Mouse (Mus musculus): Measurements from ENCODE around the gene Wdr91. TPM values are rescaled to one million over a fixed set of nuclear protein-coding genes. Genes with fewer than 3 reads are reported as not detected.

Wdr91 gene
- total RNA-seq, 1 experiment = 22.6 TPM

DNA sequence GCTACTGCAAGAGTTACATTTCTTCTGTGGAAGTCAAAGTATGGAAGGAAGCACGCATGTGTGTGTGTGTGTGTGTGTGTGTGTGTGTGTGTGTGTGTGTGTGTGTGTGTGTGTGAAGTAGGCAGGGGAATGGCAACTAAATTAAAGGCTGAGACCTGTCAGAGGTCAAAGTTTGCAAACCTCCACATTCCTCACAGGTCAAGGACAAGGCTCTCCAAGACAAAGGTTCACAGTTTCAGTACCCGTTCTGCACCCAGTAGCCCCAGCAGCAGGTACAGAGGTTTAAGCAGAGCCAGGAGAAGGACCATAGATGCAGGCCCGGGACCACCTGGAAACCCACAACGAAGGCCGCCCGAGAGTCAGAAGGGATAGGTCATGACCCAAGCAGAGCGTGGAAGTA lies 8.5 kb upstream of the Wdr91 start:
- H3K9me3 ChIP-seq (ENCODE audit: control insufficient read depth, insufficient read depth, low read depth, low read length) = no peaks in the 10 kb centered on the region
- H3K4me3 ChIP-seq (ENCODE audit: insufficient read depth in 1 of 2, low read depth in 1 of 2, low read length in 2 of 2, poor library complexity in 1 of 2, severe bottlenecking in 1 of 2) = no peak overlapping the region
- no peak overlapping the region for H3K27ac ChIP-seq (ENCODE audit: insufficient read depth, low read depth, low read length, poor library complexity, severe bottlenecking)
- DNase-seq (ENCODE audit: low read depth, low spot score) = no peak
- in situ Hi-C loops (cut with MboI; ENCODE audit: low sequenced_read_pairs in 2 of 2, unreplicated experiment in 2 of 2) = no loop called here
- peaks cover 6 to 10% of the 10 kb centered on the region in 2 experiments for H3K4me1 ChIP-seq (ENCODE audit: control insufficient read depth in 2 of 2, insufficient read depth in 2 of 2, low read length in 2 of 2, poor library complexity in 1 of 2)
- no peaks in the 10 kb centered on the region for H3K36me3 ChIP-seq (ENCODE audit: control insufficient read depth, insufficient read depth, low read length, poor library complexity, severe bottlenecking)
- no peak overlapping the region for H3K9ac ChIP-seq (ENCODE audit: insufficient read depth, low read depth, low read length, poor library complexity, severe bottlenecking)
- no peak for TF ChIP-seq ZNF384 (IDR thresholded peaks at IDR 0.05; ENCODE audit: low read depth, low read length)
- no peak for TF ChIP-seq HCFC1 (IDR thresholded peaks at IDR 0.05; ENCODE audit: borderline replicate concordance, insufficient read depth, low read length)
- TF ChIP-seq ZC3H11A (IDR thresholded peaks at IDR 0.05; ENCODE audit: borderline replicate concordance, low read depth, low read length) = no peak
- TF ChIP-seq MAFK (IDR thresholded peaks at IDR 0.05; ENCODE audit: insufficient read depth, low read depth, low read length) = no peak
- TF ChIP-seq CHD2 (IDR thresholded peaks at IDR 0.05; ENCODE audit: low read depth, low read length) = no peak

DNA sequence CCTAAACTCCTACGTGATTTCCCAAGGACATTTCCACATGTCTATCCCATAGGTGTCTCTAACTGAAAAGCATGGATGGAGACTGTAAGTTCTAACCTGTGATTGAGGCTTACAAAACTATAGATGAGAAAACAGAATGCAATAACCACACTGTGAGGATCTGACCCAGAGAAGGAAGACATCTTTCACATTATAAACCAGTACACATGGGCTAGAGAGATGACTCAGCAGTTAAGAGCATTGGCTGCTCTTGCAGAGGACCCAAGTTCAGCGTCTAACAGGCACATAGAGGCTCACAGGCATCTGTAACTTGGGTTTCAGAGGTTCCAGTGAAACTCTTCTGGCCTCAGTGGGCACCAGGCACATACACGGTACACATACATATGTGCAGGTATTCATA lies 3.8 kb upstream of the Wdr91 start:
- DNase-seq (ENCODE audit: low read depth, low spot score) = no peak
- no peak for TF ChIP-seq HCFC1 (IDR thresholded peaks at IDR 0.05; ENCODE audit: borderline replicate concordance, insufficient read depth, low read length)
- TF ChIP-seq MAFK (IDR thresholded peaks at IDR 0.05; ENCODE audit: insufficient read depth, low read depth, low read length) = peak; percentile 17; the same call in 1 of the 2 replicates
- TF ChIP-seq ZC3H11A (IDR thresholded peaks at IDR 0.05; ENCODE audit: borderline replicate concordance, low read depth, low read length) = no peak
- in situ Hi-C loops (cut with MboI; ENCODE audit: low sequenced_read_pairs in 2 of 2, unreplicated experiment in 2 of 2) = no loop called here
- H3K4me3 ChIP-seq (ENCODE audit: insufficient read depth in 1 of 2, low read depth in 1 of 2, low read length in 2 of 2, poor library complexity in 1 of 2, severe bottlenecking in 1 of 2) = no peak overlapping the region
- H3K36me3 ChIP-seq (ENCODE audit: control insufficient read depth, insufficient read depth, low read length, poor library complexity, severe bottlenecking) = no peaks in the 10 kb centered on the region
- H3K4me1 ChIP-seq (ENCODE audit: control insufficient read depth in 2 of 2, insufficient read depth in 2 of 2, low read length in 2 of 2, poor library complexity in 1 of 2) = peaks cover 1 to 3% of the 10 kb centered on the region in 2 experiments; a peak in 2 of 4 replicates
- no peaks in the 10 kb centered on the region for H3K9me3 ChIP-seq (ENCODE audit: control insufficient read depth, insufficient read depth, low read depth, low read length)
- no peak overlapping the region for H3K27ac ChIP-seq (ENCODE audit: insufficient read depth, low read depth, low read length, poor library complexity, severe bottlenecking)
- no peak overlapping the region for H3K9ac ChIP-seq (ENCODE audit: insufficient read depth, low read depth, low read length, poor library complexity, severe bottlenecking)

DNA sequence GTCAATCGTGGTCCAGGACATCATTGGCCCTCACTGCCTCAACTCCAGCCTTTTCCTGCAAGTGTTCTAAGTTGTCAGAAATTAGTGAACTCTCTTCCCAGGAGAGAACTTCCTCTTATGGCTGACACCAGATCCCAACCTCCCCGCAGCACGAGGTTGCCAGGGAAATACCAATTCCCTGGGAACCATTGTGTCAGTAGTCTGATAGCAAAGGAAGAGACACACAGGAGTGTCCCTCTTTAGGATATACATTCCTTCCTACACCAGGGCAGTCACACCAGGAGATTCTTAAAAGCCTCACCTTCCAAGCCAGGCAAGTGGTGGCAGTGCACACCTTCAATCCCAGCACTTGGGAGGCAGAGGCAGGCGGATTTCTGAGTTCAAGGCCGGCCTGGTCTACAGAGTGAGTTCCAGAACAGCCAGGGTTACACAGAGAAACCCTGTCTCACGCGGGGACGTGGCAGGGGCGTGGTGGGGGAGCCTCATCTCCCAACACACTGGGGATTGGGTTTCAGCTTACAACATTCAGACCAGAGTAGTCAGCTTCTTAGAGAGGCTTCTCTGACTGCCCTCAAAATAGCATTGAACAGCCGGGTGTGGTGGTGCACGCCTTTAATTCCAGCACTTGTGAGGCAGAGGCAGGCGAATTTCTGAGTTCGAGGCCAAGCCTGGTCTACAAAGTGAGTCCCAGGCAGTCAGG lies 2.8 kb upstream of the Wdr91 start:
- in situ Hi-C loops (cut with MboI; ENCODE audit: low sequenced_read_pairs in 2 of 2, unreplicated experiment in 2 of 2) = no loop called here
- TF ChIP-seq CHD2 (IDR thresholded peaks at IDR 0.05; ENCODE audit: low read depth, low read length) = no peak
- TF ChIP-seq MAFK (IDR thresholded peaks at IDR 0.05; ENCODE audit: insufficient read depth, low read depth, low read length) = no peak
- Histone ChIP-seq H3K4me1 (ENCODE audit: control insufficient read depth in 2 of 2, insufficient read depth in 2 of 2, low read length in 2 of 2, poor library complexity in 1 of 2) (peaks cover 1 to 3% of the 10 kb centered on the region in 2 experiments; a peak in 2 of 4 replicates), H3K27ac (ENCODE audit: insufficient read depth, low read depth, low read length, poor library complexity, severe bottlenecking) (no peak overlapping the region), H3K9me3 (ENCODE audit: control insufficient read depth, insufficient read depth, low read depth, low read length) (no peaks in the 10 kb centered on the region), H3K9ac (ENCODE audit: insufficient read depth, low read depth, low read length, poor library complexity, severe bottlenecking) (no peak overlapping the region), H3K36me3 (ENCODE audit: control insufficient read depth, insufficient read depth, low read length, poor library complexity, severe bottlenecking) (no peaks in the 10 kb centered on the region), H3K4me3 (ENCODE audit: insufficient read depth in 1 of 2, low read depth in 1 of 2, low read length in 2 of 2, poor library complexity in 1 of 2, severe bottlenecking in 1 of 2) (no peak overlapping the region)
- DNase-seq (ENCODE audit: low read depth, low spot score) = no peak

DNA sequence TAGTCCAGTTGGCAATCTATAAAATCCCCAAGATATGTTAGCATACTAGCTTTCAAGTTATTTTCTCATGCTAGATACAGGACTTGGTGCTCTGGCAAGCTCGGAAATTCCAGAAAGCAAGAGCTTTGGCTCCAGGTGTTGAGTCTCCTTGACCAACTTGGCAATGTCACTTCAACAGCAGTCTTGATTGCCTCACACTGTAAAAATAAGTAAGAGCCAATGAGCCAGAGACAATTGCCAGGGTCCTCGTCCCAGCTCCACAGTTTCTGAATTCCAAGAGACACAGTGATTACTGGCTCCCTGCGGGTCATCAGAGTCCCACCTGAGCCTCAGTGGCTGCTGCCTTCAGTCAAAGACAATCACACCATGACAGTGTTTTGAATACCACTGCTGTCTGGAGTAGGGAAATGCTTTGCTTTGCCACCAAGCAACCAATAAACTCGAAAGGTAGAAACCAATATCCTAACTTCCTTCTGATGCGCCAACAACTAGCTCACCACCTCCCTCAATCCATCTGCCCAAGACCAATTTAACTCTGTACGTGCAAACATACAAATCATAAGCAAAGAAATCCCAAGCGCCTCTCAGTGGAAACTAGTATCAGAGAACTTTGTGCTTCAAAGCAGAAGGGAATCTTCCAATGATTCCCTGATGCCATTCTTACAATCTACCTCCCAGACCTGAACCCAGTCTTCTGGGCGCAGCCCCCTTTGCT lies 888 bp downstream of the Wdr91 start:
- in situ Hi-C loops (cut with MboI; ENCODE audit: low sequenced_read_pairs in 2 of 2, unreplicated experiment in 2 of 2) = no loop called here
- Histone ChIP-seq H3K36me3 (ENCODE audit: control insufficient read depth, insufficient read depth, low read length, poor library complexity, severe bottlenecking) (peaks cover 10% of the 10 kb centered on the region), H3K9ac (ENCODE audit: insufficient read depth, low read depth, low read length, poor library complexity, severe bottlenecking) (peak overlapping the region; percentile 85), H3K9me3 (ENCODE audit: control insufficient read depth, insufficient read depth, low read depth, low read length) (no peaks in the 10 kb centered on the region), H3K27ac (ENCODE audit: insufficient read depth, low read depth, low read length, poor library complexity, severe bottlenecking) (no peak overlapping the region), H3K4me3 (ENCODE audit: insufficient read depth in 1 of 2, low read depth in 1 of 2, low read length in 2 of 2, poor library complexity in 1 of 2, severe bottlenecking in 1 of 2) (peak overlapping the region; percentile 97 to 100), H3K4me1 (ENCODE audit: control insufficient read depth in 2 of 2, insufficient read depth in 2 of 2, low read length in 2 of 2, poor library complexity in 1 of 2) (peaks cover 1 to 3% of the 10 kb centered on the region in 2 experiments; a peak in 2 of 4 replicates)
- no peak for TF ChIP-seq ZC3H11A (IDR thresholded peaks at IDR 0.05; ENCODE audit: borderline replicate concordance, low read depth, low read length)
- TF ChIP-seq MAFK (IDR thresholded peaks at IDR 0.05; ENCODE audit: insufficient read depth, low read depth, low read length) = no peak
- no peak for DNase-seq (ENCODE audit: low read depth, low spot score)
